Mouse (Mus musculus): ENCODE results near the gene Ndufc1. TPM values are rescaled to one million over a fixed set of nuclear protein-coding genes. Genes with fewer than 3 reads are reported as not detected.
"Not testable (repeated sequence)": the region's sequence is repeated elsewhere in the genome, so short reads cannot be mapped to it uniquely, and the experiment has no call there.

The Ndufc1 gene
- 650 and 732 TPM in 2 replicates for polyA plus RNA-seq (2014; fragmentation: Nextera tagmentation; extraction: Ambion mirVana)

- peak; percentile 90 for ATAC-seq (ENCODE audit: insufficient read depth)
- Histone ChIP-seq H3K36me3 (ENCODE audit: insufficient read depth) (peaks cover 22% of the 10 kb centered on the region), H3K9me3 (ENCODE audit: low read depth, low read length) (no peaks in the 10 kb centered on the region), H3K9ac (peak within 1 kb of the TSS; percentile 88), H3K27ac (ENCODE audit: low read depth) (peak within 1 kb of the TSS; percentile 86), H3K4me1 (ENCODE audit: insufficient read depth) (no peaks in the 10 kb centered on the region), H3K27me3 (ENCODE audit: insufficient read depth, low read length) (no peaks in the 10 kb centered on the region), H3K4me2 (peak within 1 kb of the TSS; percentile 79), H3K4me3 (ENCODE audit: low read depth, low read length) (peak within 1 kb of the TSS; percentile 85)
- DNase-seq: peak; percentile 98
- TF ChIP-seq CTCF (IDR thresholded peaks at IDR 0.05; ENCODE audit: low read depth): peak; percentile 97
- under 1% methylated on average over 40 of the region's 40 CpGs for WGBS
Measured at GRCm38 (mm10) chr3:51408561-51409183, at the start of gene Ndufc1. TSS of gene Ndufc1 (minus strand) at chr3:51408988.

GRCm38 (mm10) chr3:51434871-51435595, 26.2 kb upstream of the Ndufc1 start:
- H3K36me3 ChIP-seq (ENCODE audit: insufficient read depth): peaks cover 25% of the 10 kb centered on the region
- WGBS: 89% methylated on average over 3 of the region's 3 CpGs
- H3K4me1 ChIP-seq (ENCODE audit: insufficient read depth): no peaks in the 10 kb centered on the region
- no peak for TF ChIP-seq CTCF (IDR thresholded peaks at IDR 0.05; ENCODE audit: low read depth)
- no peaks in the 10 kb centered on the region for H3K9me3 ChIP-seq (ENCODE audit: low read depth, low read length)
- no peak for ATAC-seq (ENCODE audit: insufficient read depth)
- H3K27ac ChIP-seq (ENCODE audit: low read depth): no peak overlapping the region
- no peak for DNase-seq
- no peak overlapping the region for H3K9ac ChIP-seq
- no peak overlapping the region for H3K4me2 ChIP-seq
- H3K27me3 ChIP-seq (ENCODE audit: insufficient read depth, low read length): no peaks in the 10 kb centered on the region
- no peak overlapping the region for H3K4me3 ChIP-seq (ENCODE audit: low read depth, low read length)

- not testable (repeated sequence) for H3K4me2 ChIP-seq; H3K4me1 ChIP-seq (ENCODE audit: insufficient read depth); H3K27ac ChIP-seq (ENCODE audit: low read depth); H3K9me3 ChIP-seq (ENCODE audit: low read depth, low read length); H3K9ac ChIP-seq; ATAC-seq (ENCODE audit: insufficient read depth); DNase-seq; H3K27me3 ChIP-seq (ENCODE audit: insufficient read depth, low read length); H3K4me3 ChIP-seq (ENCODE audit: low read depth, low read length)
- WGBS: 81% methylated on average over 5 of the region's 5 CpGs
- peaks cover 20% of the 10 kb centered on the region for H3K36me3 ChIP-seq (ENCODE audit: insufficient read depth)
Measured at GRCm38 (mm10) chr3:51434364-51434763, 25.6 kb upstream of the Ndufc1 start.

DNA sequence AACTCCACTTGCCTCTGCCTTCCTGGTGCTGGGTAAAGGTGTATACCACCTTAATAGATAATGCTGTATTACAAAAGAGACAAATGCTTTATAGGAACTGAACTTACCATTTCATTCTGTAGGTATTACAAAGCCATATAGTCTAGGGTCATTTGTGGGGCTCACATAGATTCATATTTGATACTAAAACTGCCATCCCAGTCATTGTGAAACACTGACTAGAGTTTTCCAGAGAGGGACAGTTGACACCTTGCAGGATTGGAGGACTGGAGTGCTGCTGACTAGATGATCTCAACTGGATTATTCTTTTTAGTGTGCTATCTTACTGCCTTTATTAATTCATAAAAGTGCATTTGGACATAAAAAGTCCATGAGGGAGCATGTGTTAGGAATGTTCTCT, 16.6 kb upstream of the Ndufc1 start:
- no peaks in the 10 kb centered on the region for H3K4me1 ChIP-seq (ENCODE audit: insufficient read depth)
- H3K4me2 ChIP-seq: no peak overlapping the region
- H3K36me3 ChIP-seq (ENCODE audit: insufficient read depth): no peaks in the 10 kb centered on the region
- TF ChIP-seq CTCF (IDR thresholded peaks at IDR 0.05; ENCODE audit: low read depth): no peak
- ATAC-seq (ENCODE audit: insufficient read depth) (no peak), DNase-seq (no peak)
- no peaks in the 10 kb centered on the region for H3K27me3 ChIP-seq (ENCODE audit: insufficient read depth, low read length)
- no peak overlapping the region for H3K9ac ChIP-seq
- H3K27ac ChIP-seq (ENCODE audit: low read depth): no peak overlapping the region
- no peak overlapping the region for H3K4me3 ChIP-seq (ENCODE audit: low read depth, low read length)
- no peaks in the 10 kb centered on the region for H3K9me3 ChIP-seq (ENCODE audit: low read depth, low read length)

DNA sequence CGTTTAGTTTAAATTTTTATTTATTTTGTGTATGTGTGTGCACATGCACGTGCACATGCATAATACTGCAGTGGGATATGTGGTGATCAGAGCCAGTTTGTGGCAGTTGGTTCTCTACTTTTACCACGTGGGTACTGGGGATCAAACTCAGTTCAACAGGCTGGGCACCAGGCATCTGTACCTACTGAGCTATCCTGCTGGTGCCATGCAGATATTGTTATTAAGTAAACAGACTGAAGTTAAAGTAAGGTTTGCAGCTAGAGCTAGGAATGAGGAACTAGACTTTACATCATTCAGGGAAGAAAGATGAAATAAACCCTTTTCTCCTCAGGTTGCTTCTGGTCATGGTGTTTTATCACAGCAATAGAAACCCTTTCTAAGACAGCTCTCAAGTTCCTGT, 13.1 kb upstream of the Ndufc1 start:
- DNase-seq (no peak), ATAC-seq (ENCODE audit: insufficient read depth) (no peak)
- Histone ChIP-seq H3K9me3 (ENCODE audit: low read depth, low read length) (no peaks in the 10 kb centered on the region), H3K4me3 (ENCODE audit: low read depth, low read length) (no peak overlapping the region), H3K36me3 (ENCODE audit: insufficient read depth) (no peaks in the 10 kb centered on the region), H3K27me3 (ENCODE audit: insufficient read depth, low read length) (no peaks in the 10 kb centered on the region), H3K4me2 (no peak overlapping the region), H3K4me1 (ENCODE audit: insufficient read depth) (0 out of 2 replicates have a peak, but pooled peaks cover 5% of the 10 kb centered on the region), H3K9ac (no peak overlapping the region), H3K27ac (ENCODE audit: low read depth) (no peak overlapping the region)
- no peak for TF ChIP-seq CTCF (IDR thresholded peaks at IDR 0.05; ENCODE audit: low read depth)
- 72% methylated on average over 3 of the region's 3 CpGs for WGBS

- ATAC-seq (ENCODE audit: insufficient read depth) (no peak), DNase-seq (no peak)
- Histone ChIP-seq H3K9ac (no peak overlapping the region), H3K4me1 (ENCODE audit: insufficient read depth) (peaks cover 8% of the 10 kb centered on the region; the same call in 1 of the 2 replicates), H3K27me3 (ENCODE audit: insufficient read depth, low read length) (no peaks in the 10 kb centered on the region), H3K27ac (ENCODE audit: low read depth) (no peak overlapping the region), H3K4me3 (ENCODE audit: low read depth, low read length) (peak overlapping the region; percentile 17; the same call in 1 of the 2 replicates), H3K36me3 (ENCODE audit: insufficient read depth) (no peaks in the 10 kb centered on the region), H3K9me3 (ENCODE audit: low read depth, low read length) (no peaks in the 10 kb centered on the region), H3K4me2 (peak overlapping the region; percentile 83)
- WGBS: 57% methylated on average over 2 of the region's 2 CpGs
- no peak for TF ChIP-seq CTCF (IDR thresholded peaks at IDR 0.05; ENCODE audit: low read depth)
Measured at GRCm38 (mm10) chr3:51417966-51418365, 9.2 kb upstream of the Ndufc1 start.

- TF ChIP-seq CTCF (IDR thresholded peaks at IDR 0.05; ENCODE audit: low read depth): no peak
- H3K27me3 ChIP-seq (ENCODE audit: insufficient read depth, low read length): no peaks in the 10 kb centered on the region
- H3K9ac ChIP-seq: no peak overlapping the region
- H3K36me3 ChIP-seq (ENCODE audit: insufficient read depth): no peaks in the 10 kb centered on the region
- peaks cover 8% of the 10 kb centered on the region; the same call in 1 of the 2 replicates for H3K4me1 ChIP-seq (ENCODE audit: insufficient read depth)
- H3K27ac ChIP-seq (ENCODE audit: low read depth): no peak overlapping the region
- 44% methylated on average over 2 of the region's 2 CpGs for WGBS
- H3K4me3 ChIP-seq (ENCODE audit: low read depth, low read length): peak overlapping the region; percentile 99
- ATAC-seq (ENCODE audit: insufficient read depth) (no peak), DNase-seq (no peak)
- no peaks in the 10 kb centered on the region for H3K9me3 ChIP-seq (ENCODE audit: low read depth, low read length)
- peak overlapping the region; percentile 83 for H3K4me2 ChIP-seq
Measured at GRCm38 (mm10) chr3:51417485-51417884, 8.7 kb upstream of the Ndufc1 start.
